In the genomic region with DNA sequence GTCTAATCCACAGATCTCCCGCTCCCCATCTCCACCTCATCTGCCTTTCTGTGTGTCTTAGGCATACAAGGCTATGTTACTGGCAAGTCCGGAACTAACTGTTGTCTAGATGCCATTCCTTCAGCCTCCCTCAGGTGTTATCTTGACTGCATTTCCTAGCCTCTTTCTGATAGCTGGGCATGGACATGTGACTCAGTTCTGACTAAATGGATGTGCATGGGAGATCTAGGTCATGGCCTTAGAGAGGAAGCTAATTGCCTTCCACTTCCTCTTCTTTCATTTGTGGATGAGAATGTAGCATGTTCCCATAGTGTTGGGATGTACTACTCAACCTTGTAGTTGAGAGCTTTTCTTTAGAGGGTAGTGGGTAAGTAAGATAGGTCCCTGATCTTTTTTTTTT, we compare ENCODE assay signal across 18 mouse cellular contexts.
"Had no signal": no experiment of that assay in that cellular context is flagged by ENCODE, and none has a peak within 500 bp of the region (broad histone marks: within the 10 kb centered on the region; RNA-seq: fewer than 3 reads in every experiment).

No protein-coding gene starts in this region.

- H3K4me1 ChIP-seq: megakaryocyte, embryonic 14.5 days had no signal

- H3K9ac ChIP-seq: liver, postnatal 0 days; lung, embryonic 15.5 days; midbrain, embryonic 13.5 days; midbrain, embryonic 15.5 days; neural tube, embryonic 12.5 days; stomach, embryonic 15.5 days had no signal

- ATAC-seq: liver, postnatal 0 days; lung, postnatal 0 days; midbrain, embryonic 13.5 days; midbrain, embryonic 15.5 days had no signal

- H3K36me3 ChIP-seq: lung, embryonic 15.5 days; midbrain, embryonic 13.5 days; midbrain, embryonic 15.5 days; neural tube, embryonic 12.5 days; stomach, embryonic 15.5 days had no signal

- DNase-seq: liver, postnatal 0 days; lung, adult 2 months; lung, postnatal 14 days; lung, postnatal 36 days; right cerebral cortex, postnatal 14 days; thymus, adult 2 months; thymus, postnatal 25 days; thymus, postnatal 4 days had no signal

- H3K4me3 ChIP-seq: lung, embryonic 15.5 days; megakaryocyte, embryonic 14.5 days; midbrain, embryonic 13.5 days; midbrain, embryonic 15.5 days; neural tube, embryonic 12.5 days; stomach, embryonic 15.5 days had no signal

- H3K27me3 ChIP-seq: lung, embryonic 15.5 days; midbrain, embryonic 13.5 days; midbrain, embryonic 15.5 days; neural tube, embryonic 12.5 days; stomach, embryonic 15.5 days had no signal

- H3K27ac ChIP-seq: lung, embryonic 15.5 days; macrophage; midbrain, embryonic 13.5 days; midbrain, embryonic 15.5 days; neural tube, embryonic 12.5 days; stomach, embryonic 15.5 days; stomach, postnatal 0 days had no signal

- H3K4me2 ChIP-seq: lung, embryonic 15.5 days; midbrain, embryonic 11.5 days; midbrain, embryonic 13.5 days; midbrain, embryonic 15.5 days; neural tube, embryonic 12.5 days; stomach, embryonic 15.5 days had no signal

- H3K9me3 ChIP-seq: lung, embryonic 15.5 days; megakaryocyte, embryonic 14.5 days; midbrain, embryonic 13.5 days; midbrain, embryonic 15.5 days; neural tube, embryonic 12.5 days; stomach, embryonic 15.5 days had no signal
